In the genomic region with DNA sequence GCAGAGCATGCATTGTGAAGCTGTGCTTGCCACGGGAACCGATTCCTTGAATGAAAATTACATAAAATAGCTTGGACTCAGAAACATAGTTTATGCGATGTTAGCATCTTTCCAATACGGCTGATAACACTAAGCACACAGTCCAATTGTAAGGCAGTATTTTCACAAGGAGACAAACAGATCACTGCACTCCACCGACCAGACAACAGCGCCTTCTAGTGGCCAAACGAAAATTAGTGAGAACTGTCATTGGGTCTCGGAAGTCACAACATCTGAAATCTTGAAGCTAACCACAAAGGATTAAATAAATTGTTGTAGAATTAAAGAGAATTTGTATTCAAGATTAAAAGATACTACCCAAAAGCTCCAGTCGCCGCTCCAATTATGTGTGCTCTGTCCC, we compare ENCODE assay signal across 9 mouse cellular contexts. TPM values are rescaled to one million over a fixed set of nuclear protein-coding genes. Genes with fewer than 3 reads are reported as not detected.
DNase-seq lines count a peak whose midpoint lies in the region; ATAC-seq and TF ChIP-seq lines count a peak whose summit lies in the region.
"Had no signal": no experiment of that assay in that cellular context is flagged by ENCODE, and none has a peak within 500 bp of the region (broad histone marks: within the 10 kb centered on the region; RNA-seq: fewer than 3 reads in every experiment).

No protein-coding gene starts in this region.

- no peaks in the 10 kb centered on the region for H3K4me1 ChIP-seq in kidney, embryonic 14.5 days (ENCODE audit: control insufficient read depth, insufficient read depth, low read length)
- H3K4me1 ChIP-seq: embryonic facial prominence, embryonic 12.5 days had no signal

- no peaks in the 10 kb centered on the region for H3K9me3 ChIP-seq in kidney, embryonic 14.5 days (ENCODE audit: control insufficient read depth, low read length)
- H3K9me3 ChIP-seq: embryonic facial prominence, embryonic 12.5 days had no signal

- no peak for TF ChIP-seq POLR2A in myocyte (IDR thresholded peaks at IDR 0.05; ENCODE audit: insufficient read length, low read depth)

- H3K27ac ChIP-seq in kidney, embryonic 14.5 days (ENCODE audit: low read depth, low read length) = no peak overlapping the region
- no peak overlapping the region for H3K27ac ChIP-seq in left cerebral cortex, adult 2 months
- H3K27ac ChIP-seq: embryonic facial prominence, embryonic 12.5 days had no signal

- intact Hi-C loops in heart, postnatal 14 days (cut with DNase I) = no loop called here
- intact Hi-C loops in left cerebral cortex, adult 2 months (cut with DNase I) = loop anchor here (10.0 kb wide), 1 partner anchor 434 kb away; no protein-coding TSS in a partner anchor

- WGBS in kidney, embryonic 14.5 days = 31% methylated on average over 10 of the region's 10 CpGs

- H3ac ChIP-seq in myocyte (ENCODE audit: control insufficient read depth, insufficient read length) = no peak overlapping the region

- H3K9ac ChIP-seq in kidney, embryonic 14.5 days (ENCODE audit: low read depth, low read length) = no peak overlapping the region
- H3K9ac ChIP-seq: embryonic facial prominence, embryonic 12.5 days had no signal

- no peak for ATAC-seq in kidney, embryonic 14.5 days (ENCODE audit: low FRiP score, low TSS enrichment)

- H3K4me2 ChIP-seq in kidney, embryonic 14.5 days (replicated peaks; ENCODE audit: low read depth, low read length) = no peak overlapping the region
- H3K4me2 ChIP-seq in myocyte (ENCODE audit: low read depth) = peak overlapping the region; percentile 50
- H3K4me2 ChIP-seq: embryonic facial prominence, embryonic 12.5 days had no signal

- peak; percentile 66 for DNase-seq in kidney, adult 18-20 months
- DNase-seq in adrenal gland, postnatal 14 days = peak; percentile 79
- DNase-seq in embryo, embryonic 9.5 days (ENCODE audit: extremely low spot score) = peak; percentile 61
- peak; percentile 68 to 85 for DNase-seq in heart, postnatal 14 days
- peak; percentile 71 to 83 for DNase-seq in left cerebral cortex, adult 2 months (ENCODE audit: extremely low spot score in 1 of 2, low spot score in 2 of 2)
- DNase-seq in testis, postnatal 10 days (ENCODE audit: low spot score) = peak; percentile 82

- peak; percentile 97 for TF ChIP-seq CTCF in left cerebral cortex, adult 2 months (IDR thresholded peaks at IDR 0.05)

- H3K27me3 ChIP-seq in kidney, embryonic 14.5 days (ENCODE audit: control insufficient read depth, insufficient read depth, low read length) = no peaks in the 10 kb centered on the region
- H3K27me3 ChIP-seq in myocyte (ENCODE audit: control insufficient read depth, insufficient read depth, insufficient read length) = no peaks in the 10 kb centered on the region
- H3K27me3 ChIP-seq: embryonic facial prominence, embryonic 12.5 days had no signal

- no peaks in the 10 kb centered on the region for H3K79me2 ChIP-seq in myocyte (ENCODE audit: control insufficient read depth, insufficient read depth)

- H3K4me3 ChIP-seq in kidney, embryonic 14.5 days (ENCODE audit: low read length) = no peak overlapping the region
- peak overlapping the region; percentile 23; the same call in 1 of the 2 replicates for H3K4me3 ChIP-seq in left cerebral cortex, adult 2 months
- no peak overlapping the region for H3K4me3 ChIP-seq in myocyte
- H3K4me3 ChIP-seq: embryonic facial prominence, embryonic 12.5 days had no signal

- H3K36me3 ChIP-seq in kidney, embryonic 14.5 days (ENCODE audit: control insufficient read depth, insufficient read depth, low read length) = no peaks in the 10 kb centered on the region
- no peaks in the 10 kb centered on the region for H3K36me3 ChIP-seq in myocyte (ENCODE audit: control insufficient read depth, insufficient read depth)
- H3K36me3 ChIP-seq: embryonic facial prominence, embryonic 12.5 days had no signal

TF ChIP-seq in myocyte, 11 proteins besides CTCF, POLR2A, EP300 and RAD21:
- TF ChIP-seq E2F4 (IDR thresholded peaks at IDR 0.05; ENCODE audit: insufficient read depth) = no peak
- TF ChIP-seq CEBPB (IDR thresholded peaks at IDR 0.05; ENCODE audit: insufficient read depth, poor library complexity, severe bottlenecking) = no peak
- TF ChIP-seq MYOD1 (IDR thresholded peaks at IDR 0.05; ENCODE audit: control insufficient read depth in 1 of 3, insufficient read length in 2 of 3, low read depth in 2 of 3) = no peak
- TF ChIP-seq SRF (IDR thresholded peaks at IDR 0.05; ENCODE audit: control insufficient read depth, insufficient read length, low read depth) = no peak
- TF ChIP-seq USF1 (IDR thresholded peaks at IDR 0.05; ENCODE audit: low read depth) = no peak
- no peak for TF ChIP-seq TCF3 (IDR thresholded peaks at IDR 0.05; ENCODE audit: insufficient read length, low read depth)
- TF ChIP-seq MYOG (IDR thresholded peaks at IDR 0.05; ENCODE audit: control insufficient read depth in 1 of 3, insufficient read depth in 1 of 3, insufficient read length in 2 of 3, low read depth in 2 of 3) = no peak
- no peak for TF ChIP-seq POLR2AphosphoS2 (IDR thresholded peaks at IDR 0.05; ENCODE audit: insufficient read length, low read depth)
- no peak for TF ChIP-seq MAX (IDR thresholded peaks at IDR 0.05; ENCODE audit: low read depth)

RNA-seq across cellular contexts. Expression of a gene that starts 4.4 kb away (rescaled TPM):
- 3.8 and 5.6 TPM in 2 replicates for polyA plus RNA-seq in kidney, embryonic 14.5 days (2014; fragmentation: Nextera tagmentation; extraction: Ambion mirVana)
- total RNA-seq in adrenal gland, postnatal 14 days (2021) = 2.3 and 5.1 TPM in 2 replicates
- under 1 TPM; 0.54 to 0.69 TPM for total RNA-seq in heart, postnatal 14 days (2021)
- total RNA-seq in left cerebral cortex, adult 2 months (2021) = 1 to 10 TPM; 1.7 to 2.0 TPM
- 0.06 TPM for polyA plus RNA-seq in myocyte (2012; fragmentation: generic; extraction: Trizol)
